Mouse (Mus musculus) gastrocnemius, adult 2 months (tissue): ENCODE measurements around the gene Cmc1. TPM values are rescaled to one million over a fixed set of nuclear protein-coding genes. Genes with fewer than 3 reads are reported as not detected.

Experiments used
- DNase-seq: peaks from one replicate; pipeline ENCODE4 v3.0.0; 2022
- H3K27ac ChIP-seq: fragments of 200-600 bp; 2 replicates; pipeline ENCODE4 v1.8.1; 2022; ENCODE audit warnings: mild to moderate bottlenecking
- H3K4me3 ChIP-seq: fragments of 200-600 bp; 2 replicates; pipeline ENCODE4 v1.8.1; 2022; ENCODE audit warnings: mild to moderate bottlenecking, moderate library complexity
- CTCF ChIP-seq: fragments of 200-600 bp; IDR thresholded peaks from 2 replicates; pipeline ENCODE4 v1.8.1; 2022; ENCODE audit warnings: antibody characterized with exemption, mild to moderate bottlenecking, moderate library complexity
- intact Hi-C: fragments of 180-260 bp; cut with DNase I; formaldehyde crosslinking; loops from one replicate; pipeline ENCODE4 v1.15.1; 2025
- total RNA-seq, 2 experiments: library from RNA; stranded (reverse); gene quantifications; 2 replicates each; pipeline ENCODE4 v1.2.3; 2021

Gene Cmc1
- total RNA-seq, 2 experiments from 2014 or later: 20.0 to 25.0 TPM

- no peak for DNase-seq
- Histone ChIP-seq H3K27ac (no peak overlapping the region), H3K4me3 (no peak overlapping the region)
- intact Hi-C loops: no loop called here
- TF ChIP-seq CTCF: no peak
These were observed 48.2 kb downstream of the Cmc1 start for GRCm38 (mm10) chr9:118101802-118102201.

- Histone ChIP-seq H3K4me3 (no peak overlapping the region), H3K27ac (no peak overlapping the region)
- DNase-seq: no peak
- intact Hi-C loops: no loop called here
- no peak for TF ChIP-seq CTCF
These were observed 49.5 kb downstream of the Cmc1 start for GRCm38 (mm10) chr9:118100484-118100883.

DNA sequence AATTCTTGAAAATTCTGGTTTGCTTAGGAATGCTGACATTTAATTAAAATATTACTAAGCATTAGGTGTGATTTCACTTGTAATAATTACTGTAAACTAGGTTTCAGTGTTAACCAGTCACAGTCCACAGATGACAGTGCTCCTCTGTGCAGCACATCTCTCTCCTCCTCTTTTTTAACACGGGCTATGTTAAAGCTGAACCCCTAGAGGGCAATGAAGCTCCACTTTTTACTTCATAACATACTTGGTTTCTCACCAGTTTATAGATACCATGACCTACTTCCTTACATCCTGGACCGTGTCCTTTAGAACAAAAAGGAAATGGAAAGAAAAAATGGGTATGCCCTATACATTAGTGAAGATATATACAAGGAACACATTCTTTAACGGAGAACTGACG is 50.6 kb downstream of the Cmc1 start:
- no peak for DNase-seq
- no peak overlapping the region for H3K4me3 ChIP-seq
- peak; percentile 52 for TF ChIP-seq CTCF
- H3K27ac ChIP-seq: no peak overlapping the region
- intact Hi-C loops: no loop called here

GRCm38 (mm10) chr9:118083834-118084233 is 66.1 kb downstream of the Cmc1 start:
- TF ChIP-seq CTCF: no peak
- no peak overlapping the region for H3K4me3 ChIP-seq
- no peak overlapping the region for H3K27ac ChIP-seq
- DNase-seq: no peak
- intact Hi-C loops: no loop called here

DNA sequence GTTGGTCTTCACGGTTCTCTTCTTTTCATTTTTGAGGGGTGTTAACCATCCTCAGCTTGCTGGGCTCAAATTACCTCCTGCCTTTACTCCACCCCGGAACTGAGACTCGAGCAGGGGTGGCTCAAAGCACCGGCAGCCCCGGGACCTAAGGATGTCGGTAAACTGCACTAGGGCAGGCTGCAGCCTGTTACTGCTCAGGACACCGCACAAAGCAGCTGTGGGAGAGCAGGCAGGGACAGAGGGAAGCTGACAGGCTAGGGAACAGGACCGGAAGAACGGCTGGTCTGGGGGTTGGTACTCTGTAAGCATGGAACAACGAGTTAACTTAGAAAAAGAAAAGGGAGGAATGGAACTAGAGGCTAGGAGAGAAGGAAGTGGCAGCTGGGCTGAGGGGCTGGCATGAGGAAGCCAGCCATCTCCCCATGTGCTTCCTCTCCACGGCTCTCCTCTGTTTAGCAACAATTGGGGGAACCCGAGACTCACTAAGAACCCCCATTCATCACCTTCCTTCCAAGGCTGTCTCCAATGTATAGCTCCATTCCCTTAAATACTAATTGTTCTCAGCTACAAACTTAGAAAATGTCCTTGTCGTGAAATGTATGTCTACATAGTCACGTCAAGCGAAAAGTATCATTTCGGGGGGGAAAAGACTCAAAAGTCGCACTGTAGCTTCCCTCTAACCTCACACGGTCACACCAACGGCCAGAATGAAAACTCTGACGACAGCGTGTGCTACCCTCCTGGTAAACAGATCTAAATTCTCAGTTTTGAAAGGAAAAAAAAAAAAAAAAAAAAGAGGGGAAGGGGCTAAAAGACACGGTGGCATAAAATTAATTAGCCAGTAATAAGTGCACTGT is 67.2 kb downstream of the Cmc1 start:
- DNase-seq: no peak
- TF ChIP-seq CTCF: no peak
- H3K27ac ChIP-seq: no peak overlapping the region
- intact Hi-C loops: no loop called here
- H3K4me3 ChIP-seq: no peak overlapping the region

DNA sequence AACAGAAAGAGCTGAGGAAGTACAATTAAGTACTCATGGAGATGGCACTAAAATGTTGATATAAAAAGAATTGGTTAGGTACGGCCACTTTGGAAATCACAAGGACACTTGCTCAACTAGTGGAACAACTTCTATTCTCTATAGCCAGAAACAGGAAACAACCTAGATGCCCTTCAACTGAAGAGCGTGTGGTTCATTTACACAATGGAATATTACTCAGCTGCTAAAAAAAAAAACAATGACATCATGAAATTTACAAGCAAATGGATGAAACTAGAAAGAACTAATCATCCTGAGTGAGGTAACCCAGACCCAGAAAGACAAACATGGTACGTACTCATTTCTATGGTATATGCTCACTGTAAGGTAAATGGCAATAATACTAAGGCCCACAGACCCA is 76.6 kb downstream of the Cmc1 start:
- no peak for TF ChIP-seq CTCF
- no peak for DNase-seq
- H3K4me3 ChIP-seq: no peak overlapping the region
- intact Hi-C loops: no loop called here
- no peak overlapping the region for H3K27ac ChIP-seq

- intact Hi-C loops: no loop called here
- TF ChIP-seq CTCF: no peak
These were observed 77.9 kb downstream of the Cmc1 start for GRCm38 (mm10) chr9:118072101-118072500.

GRCm38 (mm10) chr9:118071337-118071736 is 78.6 kb downstream of the Cmc1 start:
- Histone ChIP-seq H3K4me3 (no peak overlapping the region), H3K27ac (no peak overlapping the region)
- no peak for DNase-seq
- no peak for TF ChIP-seq CTCF
- intact Hi-C loops: no loop called here

More at GRCm38 (mm10) chr9:118072101-118072500, 77.9 kb downstream of the Cmc1 start:
- no peak for DNase-seq
- Histone ChIP-seq H3K27ac (no peak overlapping the region), H3K4me3 (no peak overlapping the region)

DNA sequence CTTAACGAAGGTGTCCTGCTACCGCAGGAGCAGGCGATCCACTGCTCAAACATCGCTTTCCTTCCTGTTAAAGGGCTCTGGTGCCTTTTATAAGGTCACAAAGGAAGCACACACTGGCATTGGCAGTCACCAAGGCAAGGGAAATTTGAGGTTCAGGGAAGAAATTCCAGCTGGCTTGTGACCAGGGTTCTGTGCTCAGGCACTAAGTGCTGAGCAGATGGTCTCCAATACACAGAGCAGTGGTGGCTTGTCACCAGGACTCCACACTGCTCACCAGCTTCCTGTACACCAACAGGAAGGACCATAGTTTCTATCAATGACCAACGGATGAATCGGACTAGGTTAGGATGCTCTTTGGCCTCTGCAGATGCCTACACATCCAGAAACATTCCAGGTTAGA is 79.5 kb downstream of the Cmc1 start:
- intact Hi-C loops: no loop called here
- no peak for TF ChIP-seq CTCF
- Histone ChIP-seq H3K4me3 (no peak overlapping the region), H3K27ac (no peak overlapping the region)
- DNase-seq: peak; percentile 70

- TF ChIP-seq CTCF: no peak
- H3K4me3 ChIP-seq: no peak overlapping the region
- no peak for DNase-seq
- intact Hi-C loops: no loop called here
- H3K27ac ChIP-seq: no peak overlapping the region
These were observed 90.9 kb downstream of the Cmc1 start for GRCm38 (mm10) chr9:118059101-118059500.

DNA sequence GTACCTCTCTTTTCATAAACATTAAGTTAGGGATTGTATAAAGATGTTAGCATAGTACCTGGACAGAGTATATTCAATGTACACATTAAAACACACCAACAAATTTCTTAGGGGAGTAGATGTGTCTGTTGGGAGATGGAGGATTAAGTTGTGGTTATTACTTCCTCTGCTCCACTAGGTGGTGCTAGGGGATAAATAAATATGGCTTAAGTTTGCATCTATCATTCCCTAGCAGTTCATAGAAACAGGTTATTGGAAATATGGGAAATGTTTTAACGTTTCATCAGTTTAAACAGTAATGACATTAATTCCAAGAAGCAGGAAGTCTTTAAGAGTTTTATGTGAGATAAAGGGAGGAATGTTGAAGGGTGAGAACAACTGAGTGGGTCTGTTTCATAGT is 96.7 kb downstream of the Cmc1 start:
- H3K4me3 ChIP-seq: no peak overlapping the region
- no peak for DNase-seq
- no peak overlapping the region for H3K27ac ChIP-seq
- peak; percentile 73 for TF ChIP-seq CTCF
- intact Hi-C loops: loop anchor here (2.0 to 5.0 kb wide), 2 partner anchors 114 to 438 kb away; no protein-coding TSS in a partner anchor

- Histone ChIP-seq H3K4me3 (no peak overlapping the region), H3K27ac (no peak overlapping the region)
- TF ChIP-seq CTCF: no peak
- DNase-seq: no peak
- intact Hi-C loops: no loop called here
These were observed 104.9 kb downstream of the Cmc1 start for GRCm38 (mm10) chr9:118045011-118045533.

DNA sequence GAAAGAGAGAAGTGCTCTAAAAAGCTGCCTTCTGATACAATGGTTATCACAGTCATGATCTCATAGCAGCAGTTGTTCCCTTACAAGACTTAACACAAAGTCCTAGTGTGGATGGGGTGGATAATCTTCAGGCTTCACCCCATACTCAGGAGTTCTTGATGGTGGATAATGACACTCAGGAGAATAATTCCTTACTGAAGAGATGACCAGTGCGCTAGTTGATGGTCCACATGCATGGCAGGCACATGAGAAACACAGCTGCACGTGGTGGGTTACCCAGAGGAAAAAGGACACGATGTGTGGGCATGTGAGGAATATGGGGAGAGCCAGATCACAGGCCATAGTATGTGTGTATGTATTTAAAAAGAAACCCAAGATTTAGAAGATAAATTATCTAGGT is 106.4 kb downstream of the Cmc1 start:
- Histone ChIP-seq H3K4me3 (no peak overlapping the region), H3K27ac (no peak overlapping the region)
- intact Hi-C loops: no loop called here
- DNase-seq: no peak
- TF ChIP-seq CTCF: no peak

GRCm38 (mm10) chr9:118042738-118043137 is 107.2 kb downstream of the Cmc1 start:
- no peak for TF ChIP-seq CTCF
- intact Hi-C loops: no loop called here
- H3K27ac ChIP-seq: no peak overlapping the region
- DNase-seq: no peak
- no peak overlapping the region for H3K4me3 ChIP-seq
